Mouse (Mus musculus) kidney, embryonic 15.5 days (tissue): ENCODE data around the gene Chst10. TPM values are rescaled to one million over a fixed set of nuclear protein-coding genes. Genes with fewer than 3 reads are reported as not detected.

Experiments
- ATAC-seq: fragments of 200-750 bp; cut with Nextera tagmentation; replicated peaks from 2 replicates; pipeline ENCODE4 v1.8.0; 2017; ENCODE audit warnings: moderate TSS enrichment; ENCODE audit not compliant: low FRiP score
- H3K27ac ChIP-seq: fragments of 300-500 bp; sonication (generic); 2 replicates; pipeline ENCODE4 v1.5.1; 2015; ENCODE audit warnings: mild to moderate bottlenecking, inconsistent platforms
- H3K27me3 ChIP-seq: fragments of 300-500 bp; sonication (generic); 2 replicates; pipeline ENCODE4 v1.6.1; 2015; ENCODE audit warnings: inconsistent platforms
- H3K36me3 ChIP-seq: fragments of 300-500 bp; sonication (generic); 2 replicates; pipeline ENCODE4 v1.6.1; 2015; ENCODE audit warnings: inconsistent platforms
- H3K4me1 ChIP-seq: fragments of 300-500 bp; sonication (generic); 2 replicates; pipeline ENCODE4 v1.6.1; 2015; ENCODE audit warnings: inconsistent platforms
- H3K4me2 ChIP-seq: fragments of 300-500 bp; sonication (generic); 2 replicates; pipeline ENCODE4 v1.6.1; 2015; ENCODE audit warnings: moderate library complexity, mild to moderate bottlenecking, inconsistent platforms
- H3K4me3 ChIP-seq: fragments of 300-500 bp; sonication (generic); replicated peaks from 2 replicates; pipeline ENCODE4 v1.5.1; 2015; ENCODE audit warnings: mild to moderate bottlenecking, inconsistent platforms
- H3K9ac ChIP-seq: fragments of 300-500 bp; sonication (generic); 2 replicates; pipeline ENCODE4 v1.6.1; 2015; ENCODE audit warnings: mild to moderate bottlenecking, inconsistent platforms
- H3K9me3 ChIP-seq: fragments of 300-500 bp; sonication (generic); replicated peaks from 2 replicates; pipeline ENCODE4 v1.6.1; 2016; ENCODE audit warnings: inconsistent platforms
- WGBS: fragments of 180-500 bp; shearing (Covaris S2); methylation state at CpG from one replicate; pipeline ENCODE4 v1.1.7; 2015; ENCODE audit warnings: mixed read lengths; 5-methylcytosine and 5-hydroxymethylcytosine counted together
- polyA plus RNA-seq: library from polyadenylated mRNA; unstranded; fragments of >200 nt; fragmentation: Nextera tagmentation; extraction: Ambion mirVana; gene quantifications from 2 replicates; pipeline ENCODE4 v1.2.1, GENCODE M21; 2015

The Chst10 gene
- polyA plus RNA-seq, 1 experiment from 2014 or later = 4.8 TPM

GRCm38 (mm10) chr1:38888803-38889202 is 9.2 kb downstream of the Chst10 start:
- no peak overlapping the region for H3K4me2 ChIP-seq
- no peak overlapping the region for H3K9ac ChIP-seq
- H3K36me3 ChIP-seq = no peaks in the 10 kb centered on the region
- ATAC-seq = no peak
- H3K9me3 ChIP-seq = no peaks in the 10 kb centered on the region
- H3K4me1 ChIP-seq = 0 out of 2 replicates have a peak, but pooled peaks cover 3% of the 10 kb centered on the region
- no peak overlapping the region for H3K4me3 ChIP-seq
- WGBS = 92% methylated on average over 6 of the region's 6 CpGs
- no peaks in the 10 kb centered on the region for H3K27me3 ChIP-seq
- no peak overlapping the region for H3K27ac ChIP-seq

- WGBS = 65% methylated on average over 6 of the region's 6 CpGs
- Histone ChIP-seq H3K9me3 (no peaks in the 10 kb centered on the region), H3K4me1 (0 out of 2 replicates have a peak, but pooled peaks cover 3% of the 10 kb centered on the region), H3K36me3 (no peaks in the 10 kb centered on the region), H3K4me2 (no peak overlapping the region), H3K27ac (no peak overlapping the region), H3K27me3 (no peaks in the 10 kb centered on the region), H3K4me3 (no peak overlapping the region), H3K9ac (no peak overlapping the region)
- ATAC-seq = no peak
Observed at GRCm38 (mm10) chr1:38887011-38887410, 10.9 kb downstream of the Chst10 start.

- H3K4me1 ChIP-seq = 0 out of 2 replicates have a peak, but pooled peaks cover 3% of the 10 kb centered on the region
- no peak overlapping the region for H3K4me3 ChIP-seq
- no peaks in the 10 kb centered on the region for H3K36me3 ChIP-seq
- no peak overlapping the region for H3K9ac ChIP-seq
- no peaks in the 10 kb centered on the region for H3K9me3 ChIP-seq
- H3K27ac ChIP-seq = no peak overlapping the region
- ATAC-seq = no peak
- WGBS = 67% methylated on average over 2 of the region's 2 CpGs
- H3K27me3 ChIP-seq = no peaks in the 10 kb centered on the region
- no peak overlapping the region for H3K4me2 ChIP-seq
Observed at GRCm38 (mm10) chr1:38886602-38887001, 11.4 kb downstream of the Chst10 start.

- Histone ChIP-seq H3K9ac (no peak overlapping the region), H3K4me3 (no peak overlapping the region), H3K9me3 (no peaks in the 10 kb centered on the region), H3K36me3 (no peaks in the 10 kb centered on the region), H3K4me1 (0 out of 2 replicates have a peak, but pooled peaks cover 3% of the 10 kb centered on the region), H3K27ac (no peak overlapping the region), H3K27me3 (no peaks in the 10 kb centered on the region), H3K4me2 (no peak overlapping the region)
- WGBS = 67% methylated on average over 2 of the region's 2 CpGs
- ATAC-seq = no peak
Observed at GRCm38 (mm10) chr1:38885956-38886355, 12.0 kb downstream of the Chst10 start.

- H3K4me2 ChIP-seq = no peak overlapping the region
- no peak overlapping the region for H3K27ac ChIP-seq
- WGBS = 82% methylated on average over 9 of the region's 9 CpGs
- no peaks in the 10 kb centered on the region for H3K27me3 ChIP-seq
- no peaks in the 10 kb centered on the region for H3K36me3 ChIP-seq
- H3K9me3 ChIP-seq = no peaks in the 10 kb centered on the region
- no peak overlapping the region for H3K4me3 ChIP-seq
- no peak for ATAC-seq
- H3K9ac ChIP-seq = no peak overlapping the region
- 0 out of 2 replicates have a peak, but pooled peaks cover 3% of the 10 kb centered on the region for H3K4me1 ChIP-seq
Observed at GRCm38 (mm10) chr1:38883766-38884165, 14.2 kb downstream of the Chst10 start.

GRCm38 (mm10) chr1:38882746-38883145 is 15.2 kb downstream of the Chst10 start:
- WGBS = 90% methylated on average over 4 of the region's 4 CpGs
- no peak overlapping the region for H3K27ac ChIP-seq
- H3K4me1 ChIP-seq = 0 out of 2 replicates have a peak, but pooled peaks cover 3% of the 10 kb centered on the region

GRCm38 (mm10) chr1:38881366-38881765 is 16.6 kb downstream of the Chst10 start:
- Histone ChIP-seq H3K9ac (no peak overlapping the region), H3K27ac (no peak overlapping the region), H3K4me3 (no peak overlapping the region), H3K4me1 (0 out of 2 replicates have a peak, but pooled peaks cover 3% of the 10 kb centered on the region), H3K36me3 (no peaks in the 10 kb centered on the region), H3K4me2 (no peak overlapping the region), H3K27me3 (no peaks in the 10 kb centered on the region), H3K9me3 (no peaks in the 10 kb centered on the region)
- no peak for ATAC-seq
- WGBS = 34% methylated on average over 4 of the region's 4 CpGs

More at GRCm38 (mm10) chr1:38882746-38883145, 15.2 kb downstream of the Chst10 start:
- H3K36me3 ChIP-seq = no peaks in the 10 kb centered on the region
- H3K4me3 ChIP-seq = no peak overlapping the region
- H3K27me3 ChIP-seq = no peaks in the 10 kb centered on the region
- H3K9me3 ChIP-seq = no peaks in the 10 kb centered on the region
- no peak overlapping the region for H3K4me2 ChIP-seq
- no peak for ATAC-seq
- H3K9ac ChIP-seq = no peak overlapping the region

GRCm38 (mm10) chr1:38876671-38877382 is 21.1 kb downstream of the Chst10 start:
- 67% methylated on average over 5 of the region's 5 CpGs for WGBS
- H3K4me2 ChIP-seq = no peak overlapping the region
- H3K9me3 ChIP-seq = no peaks in the 10 kb centered on the region
- H3K36me3 ChIP-seq = no peaks in the 10 kb centered on the region
- ATAC-seq = no peak
- H3K4me1 ChIP-seq = no peaks in the 10 kb centered on the region
- H3K27me3 ChIP-seq = no peaks in the 10 kb centered on the region
- no peak overlapping the region for H3K4me3 ChIP-seq
- no peak overlapping the region for H3K27ac ChIP-seq
- H3K9ac ChIP-seq = no peak overlapping the region

- no peak overlapping the region for H3K4me2 ChIP-seq
- no peak for ATAC-seq
- H3K9ac ChIP-seq = no peak overlapping the region
- H3K36me3 ChIP-seq = no peaks in the 10 kb centered on the region
- no peaks in the 10 kb centered on the region for H3K27me3 ChIP-seq
- 85% methylated on average over 5 of the region's 5 CpGs for WGBS
- no peaks in the 10 kb centered on the region for H3K4me1 ChIP-seq
- H3K9me3 ChIP-seq = no peaks in the 10 kb centered on the region
- no peak overlapping the region for H3K4me3 ChIP-seq
- no peak overlapping the region for H3K27ac ChIP-seq
Observed at GRCm38 (mm10) chr1:38873911-38874310, 24.1 kb downstream of the Chst10 start.

GRCm38 (mm10) chr1:38871834-38872233 is 26.1 kb downstream of the Chst10 start:
- ATAC-seq = no peak
- Histone ChIP-seq H3K4me2 (no peak overlapping the region), H3K9me3 (no peaks in the 10 kb centered on the region), H3K27ac (no peak overlapping the region), H3K36me3 (no peaks in the 10 kb centered on the region), H3K27me3 (no peaks in the 10 kb centered on the region), H3K4me3 (no peak overlapping the region), H3K4me1 (no peaks in the 10 kb centered on the region), H3K9ac (no peak overlapping the region)
- WGBS = 90% methylated on average over 6 of the region's 6 CpGs

- no peaks in the 10 kb centered on the region for H3K27me3 ChIP-seq
- H3K4me1 ChIP-seq = no peaks in the 10 kb centered on the region
- no peak for ATAC-seq
Observed at GRCm38 (mm10) chr1:38869398-38870195, 28.4 kb downstream of the Chst10 start.

GRCm38 (mm10) chr1:38866242-38866641 is 31.7 kb downstream of the Chst10 start:
- Histone ChIP-seq H3K4me3 (no peak overlapping the region), H3K9me3 (no peaks in the 10 kb centered on the region), H3K9ac (no peak overlapping the region), H3K27ac (no peak overlapping the region), H3K4me1 (no peaks in the 10 kb centered on the region), H3K36me3 (no peaks in the 10 kb centered on the region), H3K27me3 (no peaks in the 10 kb centered on the region), H3K4me2 (no peak overlapping the region)
- no peak for ATAC-seq
- WGBS = 65% methylated on average over 5 of the region's 5 CpGs

More at GRCm38 (mm10) chr1:38869398-38870195, 28.4 kb downstream of the Chst10 start:
- H3K4me3 ChIP-seq = no peak overlapping the region
- no peak overlapping the region for H3K4me2 ChIP-seq
- no peaks in the 10 kb centered on the region for H3K9me3 ChIP-seq
- H3K36me3 ChIP-seq = no peaks in the 10 kb centered on the region
- no peak overlapping the region for H3K9ac ChIP-seq
- 55% methylated on average over 13 of the region's 13 CpGs for WGBS
- H3K27ac ChIP-seq = no peak overlapping the region
